Mouse (Mus musculus): ENCODE measurements around the gene Rcc1l. TPM values are rescaled to one million over a fixed set of nuclear protein-coding genes. Genes with fewer than 3 reads are reported as not detected.
A peak's percentile ranks its signal among the peaks of the same experiment; 100 is the strongest.

The Rcc1l gene
- polyA plus RNA-seq, 1 experiment from 2014 or later = 23.1 TPM

GRCm38 (mm10) chr5:134193664-134194063 lies 17.1 kb upstream of the Rcc1l start:
- no peak overlapping the region for H3K9ac ChIP-seq (ENCODE audit: low read length)
- no peaks in the 10 kb centered on the region for H3K27me3 ChIP-seq (ENCODE audit: control insufficient read depth, insufficient read depth, low read length)
- H3K4me2 ChIP-seq (ENCODE audit: low read depth, low read length) = no peak overlapping the region
- no peak overlapping the region for H3K27ac ChIP-seq (ENCODE audit: low read length)
- H3K4me3 ChIP-seq (ENCODE audit: low read length) = no peak overlapping the region
- 78% methylated on average over 8 of the region's 8 CpGs for WGBS
- no peaks in the 10 kb centered on the region for H3K9me3 ChIP-seq (replicated peaks; ENCODE audit: control insufficient read depth, low read length)
- no peak for ATAC-seq (replicated peaks; ENCODE audit: extremely low read depth, insufficient read depth, low FRiP score)
- peaks cover 9% of the 10 kb centered on the region; the same call in 1 of the 2 replicates for H3K36me3 ChIP-seq (ENCODE audit: control insufficient read depth, insufficient read depth)
- H3K4me1 ChIP-seq (ENCODE audit: control insufficient read depth, insufficient read depth, low read length) = no peaks in the 10 kb centered on the region

GRCm38 (mm10) chr5:134188571-134188970 lies 12.0 kb upstream of the Rcc1l start:
- Histone ChIP-seq H3K27ac (ENCODE audit: low read length) (no peak overlapping the region), H3K27me3 (ENCODE audit: control insufficient read depth, insufficient read depth, low read length) (no peaks in the 10 kb centered on the region), H3K9me3 (replicated peaks; ENCODE audit: control insufficient read depth, low read length) (peaks cover 4% of the 10 kb centered on the region; the same call in 1 of the 2 replicates), H3K4me1 (ENCODE audit: control insufficient read depth, insufficient read depth, low read length) (peaks cover 5% of the 10 kb centered on the region), H3K4me3 (ENCODE audit: low read length) (no peak overlapping the region), H3K36me3 (ENCODE audit: control insufficient read depth, insufficient read depth) (no peaks in the 10 kb centered on the region), H3K9ac (ENCODE audit: low read length) (no peak overlapping the region), H3K4me2 (ENCODE audit: low read depth, low read length) (no peak overlapping the region)
- ATAC-seq (replicated peaks; ENCODE audit: extremely low read depth, insufficient read depth, low FRiP score) = no peak
- WGBS = 76% methylated on average over 7 of the region's 7 CpGs

- Histone ChIP-seq H3K27me3 (ENCODE audit: control insufficient read depth, insufficient read depth, low read length) (no peaks in the 10 kb centered on the region), H3K4me1 (ENCODE audit: control insufficient read depth, insufficient read depth, low read length) (peaks cover 17% of the 10 kb centered on the region), H3K27ac (ENCODE audit: low read length) (no peak overlapping the region), H3K9ac (ENCODE audit: low read length) (no peak overlapping the region), H3K4me3 (ENCODE audit: low read length) (no peak overlapping the region), H3K36me3 (ENCODE audit: control insufficient read depth, insufficient read depth) (no peaks in the 10 kb centered on the region), H3K9me3 (replicated peaks; ENCODE audit: control insufficient read depth, low read length) (peaks cover 4% of the 10 kb centered on the region; the same call in 1 of the 2 replicates), H3K4me2 (ENCODE audit: low read depth, low read length) (no peak overlapping the region)
- 68% methylated on average over 4 of the region's 4 CpGs for WGBS
- no peak for ATAC-seq (replicated peaks; ENCODE audit: extremely low read depth, insufficient read depth, low FRiP score)
Measured at GRCm38 (mm10) chr5:134186961-134187731, 10.6 kb upstream of the Rcc1l start.

- no peak overlapping the region for H3K9ac ChIP-seq (ENCODE audit: low read length)
- no peak for ATAC-seq (replicated peaks; ENCODE audit: extremely low read depth, insufficient read depth, low FRiP score)
- no peak overlapping the region for H3K4me3 ChIP-seq (ENCODE audit: low read length)
- H3K36me3 ChIP-seq (ENCODE audit: control insufficient read depth, insufficient read depth) = no peaks in the 10 kb centered on the region
- H3K4me2 ChIP-seq (ENCODE audit: low read depth, low read length) = no peak overlapping the region
- H3K27ac ChIP-seq (ENCODE audit: low read length) = no peak overlapping the region
- 81% methylated on average over 3 of the region's 3 CpGs for WGBS
- no peaks in the 10 kb centered on the region for H3K27me3 ChIP-seq (ENCODE audit: control insufficient read depth, insufficient read depth, low read length)
- peaks cover 4% of the 10 kb centered on the region; the same call in 1 of the 2 replicates for H3K9me3 ChIP-seq (replicated peaks; ENCODE audit: control insufficient read depth, low read length)
- peaks cover 18% of the 10 kb centered on the region for H3K4me1 ChIP-seq (ENCODE audit: control insufficient read depth, insufficient read depth, low read length)
Measured at GRCm38 (mm10) chr5:134186059-134186458, 9.5 kb upstream of the Rcc1l start.

GRCm38 (mm10) chr5:134183880-134184808 lies 7.6 kb upstream of the Rcc1l start, which contains the start of gene Gtf2ird2:
Gtf2ird2 (plus strand) TSS chr5:134184019.
- ATAC-seq (replicated peaks; ENCODE audit: extremely low read depth, insufficient read depth, low FRiP score) = peak; percentile 96
- Histone ChIP-seq H3K27me3 (ENCODE audit: control insufficient read depth, insufficient read depth, low read length) (no peaks in the 10 kb centered on the region), H3K4me2 (ENCODE audit: low read depth, low read length) (peak within 1 kb of the TSS; percentile 93), H3K9me3 (replicated peaks; ENCODE audit: control insufficient read depth, low read length) (peaks cover 4% of the 10 kb centered on the region; the same call in 1 of the 2 replicates), H3K4me1 (ENCODE audit: control insufficient read depth, insufficient read depth, low read length) (peaks cover 18% of the 10 kb centered on the region), H3K4me3 (ENCODE audit: low read length) (peak within 1 kb of the TSS; percentile 84), H3K27ac (ENCODE audit: low read length) (peak within 1 kb of the TSS; percentile 93), H3K36me3 (ENCODE audit: control insufficient read depth, insufficient read depth) (no peaks in the 10 kb centered on the region), H3K9ac (ENCODE audit: low read length) (peak within 1 kb of the TSS; percentile 90)
- under 1% methylated on average over 90 of the region's 92 CpGs for WGBS

GRCm38 (mm10) chr5:134183162-134183561 lies 6.6 kb upstream of the Rcc1l start:
- no peaks in the 10 kb centered on the region for H3K27me3 ChIP-seq (ENCODE audit: control insufficient read depth, insufficient read depth, low read length)
- H3K9ac ChIP-seq (ENCODE audit: low read length) = peak overlapping the region; percentile 90
- WGBS = 49% methylated on average over 7 of the region's 7 CpGs
- no peaks in the 10 kb centered on the region for H3K36me3 ChIP-seq (ENCODE audit: control insufficient read depth, insufficient read depth)
- peak overlapping the region; percentile 93 for H3K4me2 ChIP-seq (ENCODE audit: low read depth, low read length)
- peaks cover 4% of the 10 kb centered on the region; the same call in 1 of the 2 replicates for H3K9me3 ChIP-seq (replicated peaks; ENCODE audit: control insufficient read depth, low read length)
- no peak for ATAC-seq (replicated peaks; ENCODE audit: extremely low read depth, insufficient read depth, low FRiP score)
- peaks cover 18% of the 10 kb centered on the region for H3K4me1 ChIP-seq (ENCODE audit: control insufficient read depth, insufficient read depth, low read length)
- H3K27ac ChIP-seq (ENCODE audit: low read length) = peak overlapping the region; percentile 93
- peak overlapping the region; percentile 84 for H3K4me3 ChIP-seq (ENCODE audit: low read length)

- no peak for ATAC-seq (replicated peaks; ENCODE audit: extremely low read depth, insufficient read depth, low FRiP score)
- no peak overlapping the region for H3K4me3 ChIP-seq (ENCODE audit: low read length)
Measured at GRCm38 (mm10) chr5:134182735-134183134, 6.2 kb upstream of the Rcc1l start.

GRCm38 (mm10) chr5:134182172-134182571 lies 5.6 kb upstream of the Rcc1l start:
- Histone ChIP-seq H3K4me3 (ENCODE audit: low read length) (no peak overlapping the region), H3K9ac (ENCODE audit: low read length) (no peak overlapping the region), H3K36me3 (ENCODE audit: control insufficient read depth, insufficient read depth) (no peaks in the 10 kb centered on the region), H3K9me3 (replicated peaks; ENCODE audit: control insufficient read depth, low read length) (no peaks in the 10 kb centered on the region), H3K27ac (ENCODE audit: low read length) (peak overlapping the region; percentile 38), H3K4me2 (ENCODE audit: low read depth, low read length) (no peak overlapping the region), H3K27me3 (ENCODE audit: control insufficient read depth, insufficient read depth, low read length) (no peaks in the 10 kb centered on the region), H3K4me1 (ENCODE audit: control insufficient read depth, insufficient read depth, low read length) (peaks cover 18% of the 10 kb centered on the region)
- WGBS = 41% methylated on average over 3 of the region's 3 CpGs
- ATAC-seq (replicated peaks; ENCODE audit: extremely low read depth, insufficient read depth, low FRiP score) = no peak

More at GRCm38 (mm10) chr5:134182735-134183134, 6.2 kb upstream of the Rcc1l start:
- Histone ChIP-seq H3K27me3 (ENCODE audit: control insufficient read depth, insufficient read depth, low read length) (no peaks in the 10 kb centered on the region), H3K36me3 (ENCODE audit: control insufficient read depth, insufficient read depth) (no peaks in the 10 kb centered on the region), H3K9me3 (replicated peaks; ENCODE audit: control insufficient read depth, low read length) (peaks cover 4% of the 10 kb centered on the region; the same call in 1 of the 2 replicates), H3K27ac (ENCODE audit: low read length) (peak overlapping the region; percentile 93; the same call in 1 of the 2 replicates), H3K4me1 (ENCODE audit: control insufficient read depth, insufficient read depth, low read length) (peaks cover 18% of the 10 kb centered on the region), H3K9ac (ENCODE audit: low read length) (no peak overlapping the region), H3K4me2 (ENCODE audit: low read depth, low read length) (peak overlapping the region; percentile 93)
- 40% methylated on average over 4 of the region's 4 CpGs for WGBS
